Mouse (Mus musculus): ENCODE measurements around the gene Mpped2. TPM values are rescaled to one million over a fixed set of nuclear protein-coding genes. Genes with fewer than 3 reads are reported as not detected.

Gene Mpped2
- polyA plus RNA-seq, 1 experiment, result 1.1 TPM

DNA sequence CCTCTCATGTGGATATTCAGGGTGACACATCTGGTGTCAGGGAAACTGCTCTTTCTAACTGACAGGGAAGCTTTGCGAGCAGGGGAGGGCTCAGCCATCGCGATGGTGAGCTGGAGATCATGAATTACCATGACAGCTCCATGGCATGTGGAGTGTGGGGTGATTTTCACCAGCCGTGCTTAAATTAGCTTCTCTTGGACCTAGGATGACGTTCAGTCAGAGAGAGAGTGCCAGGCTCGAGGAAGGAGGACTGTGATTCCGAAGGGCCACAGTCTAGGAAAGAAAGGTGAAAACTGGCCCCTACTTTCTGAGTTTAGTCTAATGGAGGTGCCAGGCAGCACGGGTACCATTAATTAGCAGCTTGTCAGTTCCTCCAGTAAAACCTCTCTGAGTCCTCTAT lies 161.7 kb downstream of the Mpped2 start:
- Histone ChIP-seq H3K36me3 (ENCODE audit: control insufficient read depth, insufficient read depth, low read length) (no peaks in the 10 kb centered on the region), H3K27ac (ENCODE audit: control insufficient read depth, insufficient read depth, low read length) (no peak overlapping the region), H3K4me1 (replicated peaks; ENCODE audit: control insufficient read depth, insufficient read depth, low read length) (no peaks in the 10 kb centered on the region), H3K27me3 (ENCODE audit: control insufficient read depth, insufficient read depth, low read length) (no peaks in the 10 kb centered on the region), H3K4me3 (ENCODE audit: control insufficient read depth, insufficient read depth, low read length) (no peak overlapping the region)
- WGBS, result 76% methylated on average over 8 of the region's 8 CpGs
- no peak for DNase-seq
- TF ChIP-seq CTCF (IDR thresholded peaks at IDR 0.05; ENCODE audit: borderline replicate concordance, control insufficient read depth, extremely low read depth, insufficient read depth, low read length, poor library complexity) (no peak), POLR2A (IDR thresholded peaks at IDR 0.05; ENCODE audit: control insufficient read depth, extremely low read depth, insufficient read depth, low read length, poor library complexity) (no peak)

DNA sequence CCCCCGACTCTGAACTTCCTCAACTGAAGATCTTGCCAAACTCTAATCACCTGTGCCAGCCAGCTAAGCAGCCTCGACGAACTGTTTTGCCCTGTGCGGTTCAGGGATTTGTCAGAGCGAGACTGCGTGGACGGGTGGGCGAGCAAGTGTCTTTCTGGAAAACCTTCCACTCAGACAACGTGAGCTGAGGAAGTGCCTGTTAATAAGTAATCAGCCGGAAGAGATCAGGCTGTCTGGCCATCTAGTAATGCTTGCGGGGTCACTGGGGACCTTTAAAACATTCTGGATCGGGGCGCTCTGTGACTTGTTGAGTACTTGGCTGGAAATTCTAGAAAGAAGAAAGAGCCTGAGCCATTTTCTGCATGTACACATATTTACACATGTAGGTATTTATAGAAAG lies 162.1 kb downstream of the Mpped2 start:
- no peak for TF ChIP-seq POLR2A (IDR thresholded peaks at IDR 0.05; ENCODE audit: control insufficient read depth, extremely low read depth, insufficient read depth, low read length, poor library complexity)
- TF ChIP-seq CTCF (IDR thresholded peaks at IDR 0.05; ENCODE audit: borderline replicate concordance, control insufficient read depth, extremely low read depth, insufficient read depth, low read length, poor library complexity), result no peak
- 83% methylated on average over 13 of the region's 13 CpGs for WGBS
- Histone ChIP-seq H3K4me3 (ENCODE audit: control insufficient read depth, insufficient read depth, low read length) (no peak overlapping the region), H3K4me1 (replicated peaks; ENCODE audit: control insufficient read depth, insufficient read depth, low read length) (no peaks in the 10 kb centered on the region), H3K27ac (ENCODE audit: control insufficient read depth, insufficient read depth, low read length) (no peak overlapping the region), H3K36me3 (ENCODE audit: control insufficient read depth, insufficient read depth, low read length) (no peaks in the 10 kb centered on the region), H3K27me3 (ENCODE audit: control insufficient read depth, insufficient read depth, low read length) (no peaks in the 10 kb centered on the region)
- DNase-seq, result no peak

DNA sequence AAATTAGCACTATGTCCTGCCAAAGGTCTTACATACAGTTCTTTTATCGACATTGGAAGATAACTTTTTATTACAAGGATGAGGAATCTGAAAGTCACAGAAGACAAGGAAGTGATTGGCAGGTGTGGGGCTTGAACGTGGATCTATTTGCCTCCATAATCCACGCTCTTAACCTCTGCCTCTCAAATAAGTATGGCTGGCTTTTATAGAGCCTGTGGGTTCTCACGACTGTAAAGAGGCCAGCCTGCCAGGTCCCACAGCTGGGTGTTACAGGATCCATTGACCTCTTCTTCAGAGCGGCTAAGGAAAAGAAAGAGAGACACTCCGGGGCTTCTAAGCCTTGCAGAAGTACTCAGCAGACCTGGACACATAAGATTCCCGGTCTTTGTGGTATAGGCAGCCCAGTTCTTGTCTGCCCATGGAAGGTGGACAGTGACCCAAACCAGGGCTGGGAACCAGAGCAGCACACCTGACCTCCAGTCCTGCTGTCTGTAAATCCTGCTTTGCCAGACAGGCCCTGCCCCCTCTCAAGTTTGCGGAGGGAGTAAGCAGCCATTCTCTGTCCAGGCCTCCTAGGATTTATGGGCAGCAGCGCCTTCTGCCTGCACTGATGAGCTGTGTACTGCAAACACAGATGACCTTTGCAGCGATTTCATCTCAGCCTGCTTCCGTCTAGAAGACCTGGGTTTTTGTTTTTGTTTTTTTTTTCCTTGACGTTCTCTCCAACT lies 162.7 kb downstream of the Mpped2 start:
- no peaks in the 10 kb centered on the region for H3K36me3 ChIP-seq (ENCODE audit: control insufficient read depth, insufficient read depth, low read length)
- no peak for TF ChIP-seq CTCF (IDR thresholded peaks at IDR 0.05; ENCODE audit: borderline replicate concordance, control insufficient read depth, extremely low read depth, insufficient read depth, low read length, poor library complexity)
- no peak for TF ChIP-seq POLR2A (IDR thresholded peaks at IDR 0.05; ENCODE audit: control insufficient read depth, extremely low read depth, insufficient read depth, low read length, poor library complexity)
- 89% methylated on average over 12 of the region's 12 CpGs for WGBS
- H3K27ac ChIP-seq (ENCODE audit: control insufficient read depth, insufficient read depth, low read length), result no peak overlapping the region
- no peaks in the 10 kb centered on the region for H3K27me3 ChIP-seq (ENCODE audit: control insufficient read depth, insufficient read depth, low read length)
- H3K4me3 ChIP-seq (ENCODE audit: control insufficient read depth, insufficient read depth, low read length), result no peak overlapping the region
- DNase-seq, result no peak
- H3K4me1 ChIP-seq (replicated peaks; ENCODE audit: control insufficient read depth, insufficient read depth, low read length), result no peaks in the 10 kb centered on the region

DNA sequence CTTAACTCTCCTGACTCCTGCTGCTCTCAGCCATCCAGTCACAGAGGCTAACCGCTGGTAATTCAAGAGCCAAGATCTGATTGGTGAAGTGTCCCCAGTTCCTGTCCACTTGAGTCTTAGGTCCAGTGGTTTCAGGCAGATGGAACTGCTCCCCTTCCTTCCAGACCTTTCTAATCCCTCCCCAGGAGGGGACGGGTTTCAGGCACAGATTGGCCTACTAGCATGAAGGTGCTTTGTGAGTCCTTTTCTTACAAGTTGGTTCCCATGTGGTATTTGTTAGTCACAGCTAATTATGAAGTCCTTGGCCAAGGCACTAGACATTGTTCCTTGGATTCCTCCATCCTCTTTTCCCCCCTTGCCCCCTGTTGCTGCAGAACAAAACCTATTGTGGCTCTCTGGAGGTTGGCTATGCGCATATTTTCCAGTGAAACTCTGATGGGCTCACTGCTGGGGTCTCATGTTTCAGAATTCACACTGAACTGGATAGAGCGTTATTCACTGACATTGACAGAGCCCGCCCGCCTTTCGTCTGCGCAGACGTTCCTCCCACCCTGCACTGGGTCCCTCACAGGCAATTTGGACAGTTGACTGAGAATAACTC lies 163.4 kb downstream of the Mpped2 start:
- TF ChIP-seq CTCF (IDR thresholded peaks at IDR 0.05; ENCODE audit: borderline replicate concordance, control insufficient read depth, extremely low read depth, insufficient read depth, low read length, poor library complexity), result no peak
- TF ChIP-seq POLR2A (IDR thresholded peaks at IDR 0.05; ENCODE audit: control insufficient read depth, extremely low read depth, insufficient read depth, low read length, poor library complexity), result no peak
- H3K27me3 ChIP-seq (ENCODE audit: control insufficient read depth, insufficient read depth, low read length), result no peaks in the 10 kb centered on the region
- no peaks in the 10 kb centered on the region for H3K36me3 ChIP-seq (ENCODE audit: control insufficient read depth, insufficient read depth, low read length)
- 96% methylated on average over 9 of the region's 9 CpGs for WGBS
- H3K4me3 ChIP-seq (ENCODE audit: control insufficient read depth, insufficient read depth, low read length), result no peak overlapping the region
- no peak overlapping the region for H3K27ac ChIP-seq (ENCODE audit: control insufficient read depth, insufficient read depth, low read length)
- DNase-seq, result no peak
- H3K4me1 ChIP-seq (replicated peaks; ENCODE audit: control insufficient read depth, insufficient read depth, low read length), result no peaks in the 10 kb centered on the region

DNA sequence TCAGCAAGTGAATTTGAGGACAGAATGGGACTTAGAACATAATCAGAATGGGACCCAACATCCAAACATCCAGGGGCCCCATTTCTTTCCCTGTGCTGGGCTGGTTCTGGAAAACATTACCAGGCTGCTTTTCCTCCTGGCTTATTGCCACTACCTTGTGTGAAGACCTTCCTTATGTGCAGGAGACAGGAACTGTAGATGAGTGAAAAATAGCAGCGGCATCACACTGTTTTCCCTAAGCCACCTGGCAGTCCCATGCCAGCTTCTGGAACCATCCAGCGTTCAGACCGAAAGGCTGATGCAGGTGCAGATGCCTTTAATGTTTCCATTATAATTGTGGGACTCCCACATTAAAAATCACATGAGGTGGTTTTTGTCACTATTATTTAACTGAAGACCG lies 164.2 kb downstream of the Mpped2 start:
- 97% methylated on average over 4 of the region's 4 CpGs for WGBS
- Histone ChIP-seq H3K4me1 (replicated peaks; ENCODE audit: control insufficient read depth, insufficient read depth, low read length) (no peaks in the 10 kb centered on the region), H3K27ac (ENCODE audit: control insufficient read depth, insufficient read depth, low read length) (no peak overlapping the region), H3K27me3 (ENCODE audit: control insufficient read depth, insufficient read depth, low read length) (no peaks in the 10 kb centered on the region), H3K4me3 (ENCODE audit: control insufficient read depth, insufficient read depth, low read length) (no peak overlapping the region), H3K36me3 (ENCODE audit: control insufficient read depth, insufficient read depth, low read length) (no peaks in the 10 kb centered on the region)
- no peak for TF ChIP-seq POLR2A (IDR thresholded peaks at IDR 0.05; ENCODE audit: control insufficient read depth, extremely low read depth, insufficient read depth, low read length, poor library complexity)
- TF ChIP-seq CTCF (IDR thresholded peaks at IDR 0.05; ENCODE audit: borderline replicate concordance, control insufficient read depth, extremely low read depth, insufficient read depth, low read length, poor library complexity), result no peak
- no peak for DNase-seq

DNA sequence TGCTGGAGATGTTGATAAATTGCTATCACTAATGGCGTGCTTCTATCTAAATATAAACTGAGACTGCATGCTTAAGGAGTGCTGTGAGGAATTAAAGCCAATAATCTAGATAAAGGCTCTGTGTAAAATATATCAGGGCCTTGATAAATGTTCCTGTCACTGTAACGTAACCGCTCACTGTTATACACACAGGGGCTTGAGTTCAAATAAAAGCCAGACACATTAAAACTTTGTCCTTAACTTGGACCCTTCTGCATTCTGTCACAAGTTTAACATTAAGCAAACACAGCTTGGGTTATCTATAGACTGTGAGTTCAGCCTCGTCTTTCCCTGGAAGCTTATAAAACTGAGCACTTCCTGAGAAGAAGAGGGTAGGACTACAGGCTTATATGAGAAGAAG lies 164.6 kb downstream of the Mpped2 start:
- TF ChIP-seq CTCF (IDR thresholded peaks at IDR 0.05; ENCODE audit: borderline replicate concordance, control insufficient read depth, extremely low read depth, insufficient read depth, low read length, poor library complexity) (no peak), POLR2A (IDR thresholded peaks at IDR 0.05; ENCODE audit: control insufficient read depth, extremely low read depth, insufficient read depth, low read length, poor library complexity) (no peak)
- Histone ChIP-seq H3K36me3 (ENCODE audit: control insufficient read depth, insufficient read depth, low read length) (no peaks in the 10 kb centered on the region), H3K27me3 (ENCODE audit: control insufficient read depth, insufficient read depth, low read length) (no peaks in the 10 kb centered on the region), H3K4me3 (ENCODE audit: control insufficient read depth, insufficient read depth, low read length) (no peak overlapping the region), H3K4me1 (replicated peaks; ENCODE audit: control insufficient read depth, insufficient read depth, low read length) (no peaks in the 10 kb centered on the region), H3K27ac (ENCODE audit: control insufficient read depth, insufficient read depth, low read length) (no peak overlapping the region)
- DNase-seq, result no peak
- 92% methylated on average over 4 of the region's 4 CpGs for WGBS

All from thymus, adult 2 months (tissue).